Mouse (Mus musculus) olfactory bulb, adult 2 months (tissue): ENCODE results near the gene 1700017D01Rik.

Experiments
- CTCF ChIP-seq: fragments of 200-500 bp; IDR thresholded peaks from 2 replicates; pipeline ENCODE4 v1.5.1; 2012; ENCODE audit warnings: low read depth, mild to moderate bottlenecking, low read length, moderate library complexity; ENCODE audit not compliant: insufficient read depth
- POLR2A ChIP-seq: fragments of 200-500 bp; IDR thresholded peaks from 2 replicates; pipeline ENCODE4 v1.6.1; 2012; ENCODE audit warnings: mild to moderate bottlenecking, low read depth, low read length, moderate library complexity; ENCODE audit not compliant: insufficient read depth

DNA sequence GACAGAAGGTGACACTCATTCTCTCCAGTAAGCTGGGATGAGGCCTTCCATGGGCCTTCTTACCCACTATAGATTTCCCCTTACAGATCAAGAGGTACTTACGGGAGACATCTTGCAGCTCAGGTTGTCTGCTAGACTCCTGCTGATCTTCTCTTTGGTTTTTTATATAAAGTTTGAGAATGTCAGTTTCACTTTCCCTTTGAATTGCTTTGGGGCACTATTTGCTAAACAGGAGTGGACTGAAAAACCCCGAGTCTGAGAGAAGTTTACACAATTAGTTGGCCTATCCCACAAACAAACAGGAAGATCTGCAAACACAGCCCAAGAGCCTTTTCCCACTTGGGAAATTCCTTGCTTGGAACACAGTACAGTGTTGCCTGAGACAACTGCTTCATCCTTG, 80.4 kb downstream of the 1700017D01Rik start:
- TF ChIP-seq POLR2A (no peak), CTCF (no peak)
